Mouse (Mus musculus): ENCODE measurements around the gene Srgap2. TPM values are rescaled to one million over a fixed set of nuclear protein-coding genes. Genes with fewer than 3 reads are reported as not detected.
"Not testable (repeated sequence)": the region's sequence is repeated elsewhere in the genome, so short reads cannot be mapped to it uniquely, and the experiment has no call there.

Gene Srgap2
- total RNA-seq, 4 experiments from 2014 or later: 23.5 to 40.0 (median 32.9) TPM

- no peak for DNase-seq
These were observed 243.0 kb downstream of the Srgap2 start for GRCm38 (mm10) chr1:131284167-131284566.

GRCm38 (mm10) chr1:131281731-131282130 lies 245.4 kb downstream of the Srgap2 start:
- DNase-seq: no peak

GRCm38 (mm10) chr1:131280280-131280679 lies 246.9 kb downstream of the Srgap2 start:
- no peak for DNase-seq

DNA sequence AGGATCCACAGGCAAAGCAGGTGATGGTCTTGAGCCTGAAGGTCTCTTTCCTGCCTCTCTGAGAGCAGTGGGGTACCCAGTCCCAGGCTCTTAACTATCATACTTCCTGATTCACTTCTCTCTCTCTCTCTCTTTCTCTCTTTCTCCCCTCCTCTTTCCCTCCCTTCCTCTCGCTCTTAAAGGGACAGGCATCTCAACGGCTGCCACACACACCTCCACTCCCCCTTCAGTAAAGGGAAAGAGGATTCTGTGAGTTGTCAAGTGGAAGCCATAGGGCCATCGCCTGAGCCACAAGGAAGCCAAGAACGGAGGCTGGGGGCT lies 247.7 kb downstream of the Srgap2 start, which contains the start of gene Ikbke:
TSS of gene Ikbke (minus strand) at position 151 of the 321 bp plus-strand sequence.
- no peak for DNase-seq

DNA sequence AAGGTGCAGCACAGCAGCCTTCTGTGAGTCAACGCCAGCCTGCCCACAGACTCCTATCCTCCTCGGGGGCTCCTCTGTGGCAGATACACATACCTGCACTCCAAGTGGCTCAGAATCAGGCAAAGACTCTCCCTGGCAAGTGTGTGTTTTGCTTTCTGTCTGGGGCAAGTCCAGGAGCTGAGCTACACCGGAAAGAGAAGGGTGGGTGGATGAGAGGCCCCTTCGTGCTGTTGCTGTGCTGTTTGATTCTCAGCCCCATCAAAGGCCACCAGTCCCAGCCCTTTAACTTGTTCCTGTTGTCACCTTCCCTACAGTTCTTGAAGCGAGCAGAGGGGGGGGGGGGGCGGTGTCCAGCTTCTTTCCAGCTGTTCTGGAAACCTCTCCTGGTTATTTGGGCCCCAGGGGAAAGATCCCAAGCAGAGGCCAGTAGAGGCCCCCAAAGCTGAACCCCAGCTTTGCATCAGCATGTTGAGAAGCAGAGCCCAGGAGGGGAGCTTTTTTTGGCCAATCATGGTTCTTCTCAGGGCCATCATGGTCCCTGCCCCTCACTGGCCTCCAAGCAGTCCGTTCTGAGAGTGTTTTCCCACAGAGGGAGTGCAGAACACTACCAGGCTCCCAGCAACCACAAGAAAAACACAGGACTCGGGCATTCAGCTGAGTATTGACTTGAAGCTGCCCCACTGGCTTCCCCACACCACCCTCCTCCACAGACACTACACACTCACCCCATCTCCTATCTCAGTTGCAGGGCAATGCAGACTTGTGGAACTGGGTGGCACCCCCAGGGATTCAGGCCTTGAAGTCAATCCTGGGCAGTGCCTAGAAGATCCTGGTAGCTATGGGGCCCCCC lies 248.3 kb downstream of the Srgap2 start:
- DNase-seq: no peak

GRCm38 (mm10) chr1:131276831-131277230 lies 250.3 kb downstream of the Srgap2 start:
- no peak for DNase-seq

DNA sequence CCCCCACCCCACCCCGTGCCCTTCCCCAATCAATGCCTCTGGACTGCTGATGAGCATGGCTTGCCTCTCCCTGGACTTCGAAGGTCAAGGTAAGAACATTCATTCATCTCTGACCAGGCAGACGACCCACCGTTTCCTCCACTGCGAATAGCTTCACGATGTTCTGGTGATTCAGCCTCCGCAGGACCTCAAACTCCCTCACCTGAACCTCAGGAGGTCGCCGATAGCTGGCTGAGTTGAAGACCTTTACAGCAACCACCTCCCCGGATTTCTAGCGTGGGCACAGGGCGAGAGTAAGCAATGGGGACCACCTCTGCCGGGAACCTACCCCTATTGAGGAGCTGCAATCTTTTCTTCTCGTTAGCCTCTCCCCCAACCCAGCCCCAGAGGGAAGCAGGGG lies 251.6 kb downstream of the Srgap2 start:
- DNase-seq: no peak

GRCm38 (mm10) chr1:131274725-131275539 lies 252.2 kb downstream of the Srgap2 start:
- no peak for DNase-seq

GRCm38 (mm10) chr1:131269797-131270578 lies 257.2 kb downstream of the Srgap2 start:
- DNase-seq: no peak

GRCm38 (mm10) chr1:131268776-131269175 lies 258.4 kb downstream of the Srgap2 start:
- DNase-seq: no peak

GRCm38 (mm10) chr1:131263905-131264304 lies 263.2 kb downstream of the Srgap2 start:
- DNase-seq: no peak

GRCm38 (mm10) chr1:131260309-131260656 lies 266.9 kb downstream of the Srgap2 start:
- DNase-seq: no peak

DNA sequence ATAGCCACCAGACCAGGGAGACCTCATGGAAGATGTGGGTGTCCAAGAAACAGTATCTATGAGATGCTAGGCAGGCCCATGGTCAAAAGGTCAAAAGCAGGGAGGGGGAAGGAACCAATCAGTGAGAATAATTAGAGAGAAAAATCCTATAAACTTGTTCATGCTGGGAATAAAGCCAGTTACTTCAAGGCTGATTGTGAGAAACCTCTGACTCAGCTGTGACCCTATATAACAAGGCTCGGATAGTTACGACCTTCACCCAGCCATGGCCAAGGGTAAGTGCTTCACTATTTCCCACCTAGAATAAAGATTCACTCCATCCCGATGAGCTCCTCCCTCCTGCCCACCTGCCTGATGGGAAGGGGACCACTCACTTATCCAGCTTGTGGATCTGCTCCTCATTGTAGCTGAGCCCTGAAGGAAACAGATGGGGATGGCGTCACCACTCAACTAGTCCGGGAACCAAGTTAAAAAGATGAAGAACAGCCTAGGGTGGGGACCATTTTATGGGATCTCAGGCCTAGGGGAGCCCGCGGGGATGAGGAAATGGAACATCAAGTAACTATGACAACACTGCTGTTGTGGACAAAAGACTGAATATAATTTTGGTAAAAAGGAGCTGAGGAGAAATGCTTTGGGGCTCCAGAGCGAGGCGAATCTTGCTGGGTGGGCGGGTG lies 267.4 kb downstream of the Srgap2 start:
- DNase-seq: no peak

GRCm38 (mm10) chr1:131257288-131257687 lies 269.9 kb downstream of the Srgap2 start:
- no peak for DNase-seq

DNA sequence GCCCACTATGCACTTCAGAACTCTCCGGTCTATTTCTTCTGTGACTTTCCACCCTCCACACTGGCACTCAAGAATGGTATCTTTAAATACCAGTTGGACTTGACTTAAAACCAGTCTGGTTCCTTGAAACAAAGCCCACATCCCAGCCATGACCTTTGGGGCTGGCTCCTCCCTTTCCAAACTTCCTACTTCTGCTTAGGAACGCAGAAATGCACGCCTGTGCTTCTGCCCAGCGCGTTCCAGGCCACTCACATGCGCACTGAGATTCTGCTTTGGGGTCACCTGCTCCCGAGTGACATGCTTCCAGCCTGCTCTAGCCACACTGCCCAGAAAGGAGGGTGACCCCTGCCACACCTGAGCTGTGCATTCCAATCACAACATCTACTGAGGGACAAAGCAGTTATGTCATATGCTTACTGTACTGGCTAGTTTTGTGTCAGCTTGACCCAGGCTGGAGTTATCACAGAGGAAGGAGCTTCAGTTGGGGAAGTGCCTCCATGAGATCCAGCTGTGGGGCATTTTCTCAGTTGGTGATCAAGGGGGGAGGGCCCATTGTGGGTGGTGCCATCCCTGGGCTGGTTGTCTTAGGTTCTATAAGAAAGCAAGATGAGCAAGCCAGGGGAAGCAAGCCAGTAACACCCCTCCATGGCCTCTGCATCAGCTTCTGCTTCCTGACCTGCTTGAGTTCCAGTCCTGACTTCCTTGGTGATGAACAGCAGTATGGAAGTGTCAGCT lies 274.5 kb downstream of the Srgap2 start:
- DNase-seq: not testable (repeated sequence)

- no peak for DNase-seq
These were observed 280.4 kb downstream of the Srgap2 start for GRCm38 (mm10) chr1:131246433-131247395.

GRCm38 (mm10) chr1:131245926-131246325 lies 281.2 kb downstream of the Srgap2 start:
- no peak for DNase-seq

DNA sequence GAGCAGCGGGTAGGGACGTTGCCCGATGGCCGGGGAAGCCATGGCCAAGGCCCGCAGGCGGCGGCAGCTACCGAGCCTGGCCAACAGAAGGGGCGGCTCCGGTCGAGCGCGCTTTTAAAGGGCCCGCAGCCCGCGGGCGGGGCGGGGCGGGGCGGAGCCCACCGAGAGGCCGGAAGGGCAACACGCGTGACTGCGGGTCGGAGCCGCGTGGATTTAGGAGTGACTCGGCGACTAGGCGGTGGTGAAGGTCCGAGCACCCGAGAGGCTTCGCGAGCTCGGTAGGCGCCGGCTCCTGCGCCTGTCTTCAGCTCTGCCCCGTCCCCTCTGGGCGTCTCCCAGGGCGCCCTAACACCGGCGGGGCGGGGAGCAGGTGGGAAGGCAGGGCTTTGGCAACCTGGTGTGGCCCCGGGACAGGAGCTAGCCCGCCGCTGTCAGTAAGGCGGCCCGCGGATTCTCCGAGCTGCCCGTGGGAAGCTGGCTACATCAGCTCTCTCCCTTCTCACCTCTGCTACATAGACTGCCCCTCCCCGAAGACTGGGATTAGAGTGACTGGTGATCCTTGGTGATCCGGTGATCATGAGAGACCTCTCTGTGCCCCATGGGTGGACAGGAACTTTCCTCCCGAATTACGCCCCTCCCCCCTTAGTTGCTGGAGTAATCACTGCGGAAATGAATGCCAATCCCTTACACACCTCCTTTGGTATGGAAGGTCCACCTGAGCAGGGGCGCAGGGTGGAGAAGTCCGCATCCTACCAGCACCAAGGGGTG lies 281.9 kb downstream of the Srgap2 start, which contains the start of gene Rassf5:
TSS of gene Rassf5 (minus strand) at position 170 of the 768 bp plus-strand sequence.
- peak; percentile 73 for DNase-seq

DNA sequence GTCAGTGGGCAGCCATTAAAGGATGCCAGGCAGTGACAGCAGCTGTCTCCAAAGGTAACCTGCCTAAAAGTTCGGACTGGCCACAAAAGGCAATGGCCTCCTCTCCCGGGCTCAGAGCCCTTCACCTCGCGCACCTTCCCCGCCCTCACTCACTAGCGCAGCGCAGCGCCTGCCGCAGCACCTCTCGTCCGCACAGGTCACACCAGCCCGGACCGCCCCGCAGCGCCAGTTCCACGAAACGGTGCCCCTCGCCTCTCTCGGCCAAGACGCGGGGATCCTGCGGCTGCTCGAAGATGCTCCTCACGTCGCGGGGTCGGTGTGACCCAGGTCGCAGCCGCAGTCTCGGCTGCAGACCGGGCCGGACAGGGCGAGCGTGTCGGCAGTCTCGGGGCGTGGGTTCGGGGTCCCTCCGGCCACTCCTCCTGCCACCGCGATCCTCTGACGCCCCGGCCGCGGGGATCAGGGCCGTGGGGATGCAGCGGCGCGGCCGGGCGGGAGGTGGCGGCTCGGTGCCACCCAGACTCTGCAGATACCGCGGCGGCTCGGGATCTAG lies 282.5 kb downstream of the Srgap2 start:
- DNase-seq: no peak

Measured in adrenal gland, adult 8-10 months (tissue).